Mouse (Mus musculus) T-cell, adult 2 months (primary cell): Measurements from ENCODE around the gene Csnk1g2.
"Not testable (repeated sequence)": the region's sequence is repeated elsewhere in the genome, so short reads cannot be mapped to it uniquely, and the experiment has no call there.

Experiments
- DNase-seq: peaks from one replicate; pipeline ENCODE4 v3.0.0; 2022; ENCODE audit warnings: low spot score

Gene Csnk1g2

GRCm38 (mm10) chr10:80602698-80603325 is 19.8 kb upstream of the Csnk1g2 start, which contains the start of the genes Scamp4 and Adat3:
Gene Scamp4, plus strand, starts transcription at chr10:80602872.
Gene Adat3, plus strand, starts transcription at chr10:80602880.
- peak; percentile 96 for DNase-seq

DNA sequence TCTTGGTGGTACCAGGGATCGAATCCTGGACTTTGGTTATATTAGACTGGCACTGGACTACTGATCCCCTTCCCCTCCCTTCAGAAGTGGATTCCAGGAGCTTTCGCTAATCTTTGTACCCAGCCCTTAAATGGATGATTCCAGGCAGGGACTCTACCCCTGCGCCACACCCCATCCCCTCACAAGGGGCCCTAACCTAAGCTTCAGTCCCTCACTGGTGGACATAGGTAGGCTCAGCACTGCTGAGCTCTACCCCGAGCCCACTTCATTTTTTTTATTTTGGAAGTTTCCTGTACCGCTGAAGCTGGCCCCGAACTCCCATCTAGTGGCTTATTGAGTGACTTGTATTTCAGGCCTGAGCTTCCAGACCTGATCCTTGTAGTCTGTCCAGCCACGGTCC is 19.3 kb upstream of the Csnk1g2 start:
- no peak for DNase-seq

GRCm38 (mm10) chr10:80604001-80604509 is 18.6 kb upstream of the Csnk1g2 start:
- no peak for DNase-seq

- no peak for DNase-seq
Observed at GRCm38 (mm10) chr10:80604988-80605387, 17.6 kb upstream of the Csnk1g2 start.

- DNase-seq, result not testable (repeated sequence)
Observed at GRCm38 (mm10) chr10:80605721-80606120, 16.9 kb upstream of the Csnk1g2 start, which contains the start of gene Gm49322. Gene Gm49322, plus strand, starts transcription at chr10:80606021.

DNA sequence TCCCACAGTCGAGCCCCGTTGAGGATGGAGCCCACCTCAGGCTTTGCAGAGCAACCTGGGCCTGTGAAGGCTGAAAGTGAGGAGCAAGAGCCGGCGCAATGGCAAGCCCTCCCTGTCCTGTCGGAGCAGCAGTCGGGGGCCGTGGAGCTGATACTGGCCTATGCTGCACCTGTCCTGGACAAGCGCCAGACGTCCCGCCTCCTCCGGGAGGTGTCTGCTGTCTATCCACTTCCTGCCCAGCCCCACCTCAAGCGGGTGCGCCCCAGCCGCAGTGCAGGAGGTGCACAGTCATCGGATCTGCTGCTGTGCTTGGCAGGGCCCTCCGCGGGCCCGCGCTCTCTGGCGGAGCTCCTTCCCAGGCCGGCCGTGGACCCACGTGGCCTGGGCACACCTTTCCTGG is 16.3 kb upstream of the Csnk1g2 start:
- DNase-seq, result peak; percentile 64

GRCm38 (mm10) chr10:80606737-80607350 is 15.8 kb upstream of the Csnk1g2 start:
- no peak for DNase-seq

DNA sequence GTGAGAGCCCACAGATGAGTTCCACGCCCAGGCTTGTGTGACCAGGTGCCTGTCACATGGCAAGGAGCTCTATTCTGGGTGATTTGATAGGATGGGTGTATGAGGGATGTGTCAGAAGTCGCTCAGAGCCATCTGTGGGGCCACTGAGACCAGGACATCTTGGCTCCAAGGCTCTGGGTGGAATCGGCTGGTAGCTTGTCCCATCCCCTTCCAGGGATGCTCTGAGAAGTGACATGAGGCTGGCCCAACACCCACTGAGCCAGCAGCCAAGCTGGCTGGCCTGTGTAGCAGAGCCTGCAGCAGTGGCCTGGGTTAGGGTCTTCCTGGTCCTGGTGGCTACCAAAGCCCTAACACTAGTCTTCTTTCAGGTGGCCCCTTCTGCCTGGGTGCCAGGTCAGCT is 14.2 kb upstream of the Csnk1g2 start:
- DNase-seq, result no peak

GRCm38 (mm10) chr10:80609269-80609924 is 13.2 kb upstream of the Csnk1g2 start:
- DNase-seq, result no peak

- no peak for DNase-seq
Observed at GRCm38 (mm10) chr10:80610116-80610785, 12.4 kb upstream of the Csnk1g2 start.

DNA sequence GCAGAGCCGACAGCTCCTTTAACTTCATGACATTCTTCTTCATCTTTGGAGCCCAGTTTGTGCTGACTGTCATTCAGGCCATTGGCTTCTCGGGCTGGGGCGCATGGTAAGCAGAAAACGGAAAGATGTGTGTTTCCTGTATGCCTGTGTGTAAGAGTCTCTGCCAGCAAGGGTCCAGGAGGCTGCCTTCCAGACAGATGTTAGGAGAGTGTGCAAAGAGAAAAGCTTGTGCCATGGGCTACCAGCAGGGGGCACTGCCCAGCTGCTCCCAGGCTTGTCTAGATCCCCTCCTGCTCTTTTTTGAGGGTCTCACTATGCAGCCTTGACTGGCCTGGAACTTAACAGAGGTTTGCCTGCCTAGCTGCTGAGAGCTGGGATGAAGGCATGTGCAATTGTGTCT is 11.6 kb upstream of the Csnk1g2 start:
- DNase-seq, result peak; percentile 69

GRCm38 (mm10) chr10:80611905-80612304 is 10.7 kb upstream of the Csnk1g2 start:
- DNase-seq, result no peak

- DNase-seq, result no peak
Observed at GRCm38 (mm10) chr10:80613821-80614220, 8.8 kb upstream of the Csnk1g2 start.

- DNase-seq, result no peak
Observed at GRCm38 (mm10) chr10:80614351-80614750, 8.3 kb upstream of the Csnk1g2 start.

DNA sequence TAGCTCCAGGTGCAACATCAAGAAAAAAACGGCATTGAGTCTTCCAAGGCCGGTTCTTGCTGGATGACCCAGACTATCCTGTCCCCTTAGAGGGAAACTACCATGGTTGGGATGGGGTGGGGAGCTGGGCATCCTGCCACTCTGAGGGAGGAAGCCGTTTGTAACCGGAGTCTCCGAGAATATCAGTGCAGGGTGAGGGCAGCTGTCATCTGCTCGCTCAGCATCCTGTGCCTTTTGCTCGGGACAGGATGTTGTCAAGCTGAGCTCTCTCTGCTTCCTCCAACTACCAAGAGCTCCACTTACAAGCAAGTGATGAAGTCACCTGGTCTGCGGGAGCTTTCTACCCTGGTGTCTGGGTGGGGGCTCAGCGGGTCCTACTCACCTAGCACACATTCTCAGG is 4.5 kb upstream of the Csnk1g2 start:
- peak; percentile 86 for DNase-seq

DNA sequence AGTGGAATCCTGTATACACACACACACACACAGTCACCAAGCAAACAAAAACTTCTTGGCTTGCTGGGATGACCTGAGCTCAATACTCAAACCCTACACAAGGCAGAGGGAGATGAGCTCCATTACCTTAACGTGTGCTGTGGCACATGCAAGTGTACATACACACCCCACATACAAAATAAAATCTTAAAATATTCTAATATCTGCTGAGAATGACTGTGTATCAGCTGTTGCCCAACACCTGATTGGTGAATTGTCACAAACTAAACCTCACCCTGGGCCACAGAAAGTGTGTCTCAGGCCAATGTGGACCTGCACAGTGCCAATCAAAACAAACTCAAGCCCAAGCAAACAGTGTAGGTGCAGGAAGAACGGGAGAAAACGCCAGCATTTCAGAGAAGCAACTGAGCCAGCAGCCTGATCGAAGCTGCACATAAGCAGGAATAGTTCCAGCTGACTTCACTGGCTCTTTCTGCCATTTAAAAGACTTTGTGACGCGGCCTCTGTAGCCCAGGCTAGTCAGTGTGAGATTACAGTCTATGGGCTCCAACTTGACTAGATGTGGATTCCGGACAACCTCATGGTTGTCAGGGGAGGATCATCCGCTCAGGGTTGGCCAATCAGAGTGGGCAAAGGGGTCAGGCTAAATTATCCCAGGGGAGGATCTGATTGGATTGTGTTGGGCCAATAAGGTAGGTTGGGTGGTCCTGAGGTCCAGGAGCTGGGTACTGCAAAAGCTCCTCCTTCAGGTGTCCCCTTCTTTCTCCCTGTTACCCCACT is 3.0 kb upstream of the Csnk1g2 start:
- no peak for DNase-seq

DNA sequence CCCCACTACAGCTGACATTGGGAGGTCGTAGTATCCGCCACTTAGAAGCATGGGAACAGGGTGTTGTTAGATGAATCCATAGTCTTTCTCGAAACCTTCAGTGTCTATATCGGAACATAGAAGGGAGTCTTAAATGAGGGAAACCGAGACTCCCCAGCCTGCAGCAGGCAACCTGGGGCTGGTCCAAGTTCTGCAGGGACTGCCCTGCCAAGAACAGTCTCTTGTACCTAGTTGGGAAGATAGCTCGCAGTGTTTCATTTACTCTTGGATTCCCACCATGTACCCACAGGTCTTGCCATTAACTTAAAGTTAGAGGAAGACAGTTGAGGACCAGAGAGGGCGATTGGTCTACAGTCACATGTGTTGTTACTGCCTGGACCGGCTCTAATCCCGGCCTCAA is 2.3 kb upstream of the Csnk1g2 start:
- no peak for DNase-seq

DNA sequence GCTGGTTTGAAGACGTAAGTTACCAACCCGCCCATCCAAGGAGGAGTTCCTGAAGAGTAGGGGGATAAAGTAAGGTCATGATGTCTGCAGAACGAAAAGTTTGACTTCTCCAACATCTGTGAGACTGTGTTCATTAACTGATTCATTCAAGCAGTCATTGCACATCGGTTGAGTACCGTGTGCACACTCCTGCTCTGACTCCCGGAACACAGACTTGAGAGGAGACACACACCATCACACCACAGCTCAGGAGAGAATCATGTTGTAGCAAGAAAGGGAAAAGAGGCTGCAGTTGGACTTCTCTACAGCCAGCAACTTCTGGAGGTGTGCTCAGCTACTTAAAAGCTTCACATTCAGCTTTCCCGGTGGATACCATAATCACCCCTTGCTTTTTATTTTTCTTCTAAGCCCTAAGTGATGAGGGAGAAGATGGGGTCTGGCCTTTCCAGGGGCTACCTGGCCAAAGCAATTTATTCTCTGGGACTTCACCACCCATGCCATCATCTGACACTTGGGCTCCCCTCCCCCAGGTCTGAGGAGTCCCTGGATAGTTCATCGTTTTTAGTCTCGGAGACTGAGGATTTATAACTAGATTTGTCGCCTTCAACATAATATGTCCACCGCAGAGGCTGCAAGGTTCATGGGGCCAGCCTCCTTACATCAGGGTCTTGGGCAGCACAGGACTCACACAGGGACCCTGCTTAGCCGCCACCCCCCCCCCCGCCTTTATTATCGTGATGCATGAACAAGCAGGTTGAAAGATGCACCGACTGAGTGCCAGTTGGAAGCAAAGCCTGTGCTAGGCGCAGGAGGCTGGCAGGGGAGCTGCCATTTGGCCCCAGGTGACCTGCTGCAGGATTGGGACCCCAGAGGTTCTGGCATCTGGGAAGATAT is 1.6 kb upstream of the Csnk1g2 start:
- no peak for DNase-seq

- no peak for DNase-seq
Observed at GRCm38 (mm10) chr10:80621690-80621939, 1.0 kb upstream of the Csnk1g2 start.

DNA sequence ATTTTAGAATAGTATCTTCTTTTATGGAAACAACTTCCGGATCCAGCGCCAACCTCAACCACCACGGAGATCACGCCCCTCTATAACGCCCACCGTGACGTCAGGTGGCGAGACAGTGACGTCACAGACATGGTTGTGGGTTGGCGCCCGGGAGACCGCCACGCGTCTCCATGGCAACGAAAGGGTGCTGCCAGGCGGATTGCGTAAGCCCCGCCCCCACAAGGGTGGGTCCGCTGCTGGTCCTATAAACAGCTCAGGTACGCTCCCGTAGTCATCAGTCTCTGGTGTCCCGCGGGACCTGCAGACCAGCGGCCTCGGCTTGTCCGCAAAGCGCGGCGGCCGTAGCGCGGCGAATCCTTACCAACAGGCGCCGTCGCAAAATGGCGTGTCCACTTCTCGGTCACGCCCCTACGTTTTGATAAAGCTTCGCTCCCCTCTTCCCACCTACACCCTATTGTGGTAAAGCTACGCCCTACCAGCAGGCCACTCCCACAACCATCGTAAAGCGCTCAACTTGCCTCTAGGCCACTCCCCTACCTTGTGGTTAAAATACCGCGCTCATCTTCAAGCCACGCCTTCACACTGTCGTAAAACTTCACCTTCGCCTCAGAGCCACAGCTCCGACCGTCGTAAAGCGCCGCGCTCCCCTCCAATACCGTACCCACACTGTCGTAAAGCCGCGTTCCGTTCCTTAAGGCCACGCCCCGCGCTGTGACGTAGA is 538 bp upstream of the Csnk1g2 start:
- peak; percentile 99 for DNase-seq
